Mouse (Mus musculus): ENCODE data around the gene C2cd5. TPM values are rescaled to one million over a fixed set of nuclear protein-coding genes. Genes with fewer than 3 reads are reported as not detected.

C2cd5 gene
- polyA plus RNA-seq, 1 experiment from 2014 or later: 29.1 TPM

- DNase-seq (ENCODE audit: low spot score, missing footprints) (no peak), ATAC-seq (ENCODE audit: low FRiP score) (no peak)
- 94% methylated on average over 4 of the region's 5 CpGs for WGBS
These were observed 42.3 kb downstream of the C2cd5 start for GRCm38 (mm10) chr6:143057601-143058000.

GRCm38 (mm10) chr6:143051566-143051965 is 48.4 kb downstream of the C2cd5 start:
- ATAC-seq (ENCODE audit: low FRiP score) (no peak), DNase-seq (ENCODE audit: low spot score, missing footprints) (no peak)
- Histone ChIP-seq H3K27me3 (ENCODE audit: control insufficient read depth, insufficient read depth, low read length) (no peaks in the 10 kb centered on the region), H3K4me3 (ENCODE audit: low read depth, low read length) (no peak overlapping the region), H3K36me3 (ENCODE audit: control insufficient read depth, insufficient read depth, low read length) (peaks cover 4% of the 10 kb centered on the region), H3K9me3 (ENCODE audit: control insufficient read depth, low read length) (no peaks in the 10 kb centered on the region), H3K4me1 (ENCODE audit: control insufficient read depth, insufficient read depth, low read length) (no peaks in the 10 kb centered on the region), H3K27ac (ENCODE audit: low read depth, low read length) (no peak overlapping the region), H3K4me2 (no peak overlapping the region), H3K9ac (ENCODE audit: low read length) (no peak overlapping the region)
- 92% methylated on average over 5 of the region's 5 CpGs for WGBS

More at GRCm38 (mm10) chr6:143057601-143058000, 42.3 kb downstream of the C2cd5 start:
- Histone ChIP-seq H3K36me3 (ENCODE audit: control insufficient read depth, insufficient read depth, low read length) (no peaks in the 10 kb centered on the region), H3K4me2 (no peak overlapping the region), H3K27ac (ENCODE audit: low read depth, low read length) (no peak overlapping the region), H3K9me3 (ENCODE audit: control insufficient read depth, low read length) (no peaks in the 10 kb centered on the region), H3K9ac (ENCODE audit: low read length) (no peak overlapping the region), H3K27me3 (ENCODE audit: control insufficient read depth, insufficient read depth, low read length) (no peaks in the 10 kb centered on the region), H3K4me1 (ENCODE audit: control insufficient read depth, insufficient read depth, low read length) (no peaks in the 10 kb centered on the region), H3K4me3 (ENCODE audit: low read depth, low read length) (no peak overlapping the region)

- H3K36me3 ChIP-seq (ENCODE audit: control insufficient read depth, insufficient read depth, low read length): peaks cover 4% of the 10 kb centered on the region
These were observed 50.0 kb downstream of the C2cd5 start for GRCm38 (mm10) chr6:143049791-143050555.

GRCm38 (mm10) chr6:143049117-143049516 is 50.8 kb downstream of the C2cd5 start:
- Histone ChIP-seq H3K27me3 (ENCODE audit: control insufficient read depth, insufficient read depth, low read length) (no peaks in the 10 kb centered on the region), H3K4me1 (ENCODE audit: control insufficient read depth, insufficient read depth, low read length) (no peaks in the 10 kb centered on the region), H3K36me3 (ENCODE audit: control insufficient read depth, insufficient read depth, low read length) (peaks cover 4% of the 10 kb centered on the region), H3K9ac (ENCODE audit: low read length) (no peak overlapping the region), H3K4me3 (ENCODE audit: low read depth, low read length) (no peak overlapping the region), H3K9me3 (ENCODE audit: control insufficient read depth, low read length) (no peaks in the 10 kb centered on the region), H3K27ac (ENCODE audit: low read depth, low read length) (no peak overlapping the region), H3K4me2 (no peak overlapping the region)
- ATAC-seq (ENCODE audit: low FRiP score) (no peak), DNase-seq (ENCODE audit: low spot score, missing footprints) (no peak)
- 90% methylated on average over 2 of the region's 2 CpGs for WGBS

More at GRCm38 (mm10) chr6:143049791-143050555, 50.0 kb downstream of the C2cd5 start:
- DNase-seq (ENCODE audit: low spot score, missing footprints) (no peak), ATAC-seq (ENCODE audit: low FRiP score) (no peak)
- Histone ChIP-seq H3K9ac (ENCODE audit: low read length) (no peak overlapping the region), H3K9me3 (ENCODE audit: control insufficient read depth, low read length) (no peaks in the 10 kb centered on the region), H3K4me1 (ENCODE audit: control insufficient read depth, insufficient read depth, low read length) (no peaks in the 10 kb centered on the region), H3K27me3 (ENCODE audit: control insufficient read depth, insufficient read depth, low read length) (no peaks in the 10 kb centered on the region), H3K4me2 (no peak overlapping the region), H3K27ac (ENCODE audit: low read depth, low read length) (no peak overlapping the region), H3K4me3 (ENCODE audit: low read depth, low read length) (no peak overlapping the region)
- 89% methylated on average over 11 of the region's 11 CpGs for whole genome bisulfite sequencing

GRCm38 (mm10) chr6:143047538-143048258 is 52.2 kb downstream of the C2cd5 start:
- H3K4me1 ChIP-seq (ENCODE audit: control insufficient read depth, insufficient read depth, low read length): no peaks in the 10 kb centered on the region
- no peak overlapping the region for H3K4me2 ChIP-seq
- WGBS: 87% methylated on average over 15 of the region's 15 CpGs
- H3K36me3 ChIP-seq (ENCODE audit: control insufficient read depth, insufficient read depth, low read length): peaks cover 4% of the 10 kb centered on the region
- DNase-seq (ENCODE audit: low spot score, missing footprints) (peak; percentile 44), ATAC-seq (ENCODE audit: low FRiP score) (no peak)
- no peak overlapping the region for H3K4me3 ChIP-seq (ENCODE audit: low read depth, low read length)
- no peak overlapping the region for H3K27ac ChIP-seq (ENCODE audit: low read depth, low read length)
- H3K9ac ChIP-seq (ENCODE audit: low read length): no peak overlapping the region
- H3K27me3 ChIP-seq (ENCODE audit: control insufficient read depth, insufficient read depth, low read length): no peaks in the 10 kb centered on the region
- H3K9me3 ChIP-seq (ENCODE audit: control insufficient read depth, low read length): no peaks in the 10 kb centered on the region

GRCm38 (mm10) chr6:143041578-143041977 is 58.4 kb downstream of the C2cd5 start:
- peaks cover 6% of the 10 kb centered on the region; the same call in 1 of the 2 replicates for H3K36me3 ChIP-seq (ENCODE audit: control insufficient read depth, insufficient read depth, low read length)
- H3K9ac ChIP-seq (ENCODE audit: low read length): no peak overlapping the region
- H3K4me2 ChIP-seq: no peak overlapping the region
- H3K27ac ChIP-seq (ENCODE audit: low read depth, low read length): no peak overlapping the region
- H3K4me1 ChIP-seq (ENCODE audit: control insufficient read depth, insufficient read depth, low read length): no peaks in the 10 kb centered on the region
- DNase-seq (ENCODE audit: low spot score, missing footprints) (no peak), ATAC-seq (ENCODE audit: low FRiP score) (no peak)
- H3K9me3 ChIP-seq (ENCODE audit: control insufficient read depth, low read length): no peaks in the 10 kb centered on the region
- H3K4me3 ChIP-seq (ENCODE audit: low read depth, low read length): no peak overlapping the region
- 81% methylated on average over 6 of the region's 6 CpGs for WGBS
- H3K27me3 ChIP-seq (ENCODE audit: control insufficient read depth, insufficient read depth, low read length): no peaks in the 10 kb centered on the region

GRCm38 (mm10) chr6:143035261-143035660 is 64.7 kb downstream of the C2cd5 start:
- H3K9me3 ChIP-seq (ENCODE audit: control insufficient read depth, low read length): no peaks in the 10 kb centered on the region
- no peak overlapping the region for H3K4me2 ChIP-seq
- no peaks in the 10 kb centered on the region for H3K27me3 ChIP-seq (ENCODE audit: control insufficient read depth, insufficient read depth, low read length)
- H3K36me3 ChIP-seq (ENCODE audit: control insufficient read depth, insufficient read depth, low read length): peaks cover 15% of the 10 kb centered on the region; the same call in 1 of the 2 replicates
- DNase-seq (ENCODE audit: low spot score, missing footprints) (no peak), ATAC-seq (ENCODE audit: low FRiP score) (no peak)
- no peak overlapping the region for H3K27ac ChIP-seq (ENCODE audit: low read depth, low read length)
- WGBS: 66% methylated on average over 4 of the region's 4 CpGs
- H3K9ac ChIP-seq (ENCODE audit: low read length): no peak overlapping the region
- no peaks in the 10 kb centered on the region for H3K4me1 ChIP-seq (ENCODE audit: control insufficient read depth, insufficient read depth, low read length)
- no peak overlapping the region for H3K4me3 ChIP-seq (ENCODE audit: low read depth, low read length)

- Histone ChIP-seq H3K9ac (ENCODE audit: low read length) (no peak overlapping the region), H3K27ac (ENCODE audit: low read depth, low read length) (no peak overlapping the region), H3K36me3 (ENCODE audit: control insufficient read depth, insufficient read depth, low read length) (peaks cover 15% of the 10 kb centered on the region; the same call in 1 of the 2 replicates), H3K9me3 (ENCODE audit: control insufficient read depth, low read length) (no peaks in the 10 kb centered on the region), H3K27me3 (ENCODE audit: control insufficient read depth, insufficient read depth, low read length) (no peaks in the 10 kb centered on the region), H3K4me3 (ENCODE audit: low read depth, low read length) (no peak overlapping the region), H3K4me2 (no peak overlapping the region), H3K4me1 (ENCODE audit: control insufficient read depth, insufficient read depth, low read length) (no peaks in the 10 kb centered on the region)
- WGBS: 92% methylated on average over 2 of the region's 2 CpGs
- ATAC-seq (ENCODE audit: low FRiP score) (no peak), DNase-seq (ENCODE audit: low spot score, missing footprints) (no peak)
These were observed 65.4 kb downstream of the C2cd5 start for GRCm38 (mm10) chr6:143034503-143034902.

GRCm38 (mm10) chr6:143030521-143030920 is 69.4 kb downstream of the C2cd5 start:
- H3K27me3 ChIP-seq (ENCODE audit: control insufficient read depth, insufficient read depth, low read length): no peaks in the 10 kb centered on the region
- no peaks in the 10 kb centered on the region for H3K9me3 ChIP-seq (ENCODE audit: control insufficient read depth, low read length)
- ATAC-seq (ENCODE audit: low FRiP score): no peak
- H3K36me3 ChIP-seq (ENCODE audit: control insufficient read depth, insufficient read depth, low read length): peaks cover 10% of the 10 kb centered on the region
- H3K4me1 ChIP-seq (ENCODE audit: control insufficient read depth, insufficient read depth, low read length): no peaks in the 10 kb centered on the region
- no peak overlapping the region for H3K4me2 ChIP-seq
- H3K9ac ChIP-seq (ENCODE audit: low read length): no peak overlapping the region
- 93% methylated on average over 5 of the region's 5 CpGs for WGBS
- H3K4me3 ChIP-seq (ENCODE audit: low read depth, low read length): no peak overlapping the region
- H3K27ac ChIP-seq (ENCODE audit: low read depth, low read length): no peak overlapping the region
- peak; percentile 62 for DNase-seq (ENCODE audit: low spot score, missing footprints)
